Mouse (Mus musculus) spleen, adult 2 months (tissue): ENCODE results near the gene Pitpna. TPM values are rescaled to one million over a fixed set of nuclear protein-coding genes. Genes with fewer than 3 reads are reported as not detected.

ENCODE experiments used
- DNase-seq, 2 experiments: peaks; one replicate each; pipeline versions ENCODE4 v3.0.0 to v3.0.0-alpha.2; 2012 to 2021; ENCODE audit warnings: low spot score in 2 of 2, low read depth in 1 of 2
- H3K27ac ChIP-seq: fragments of 200-500 bp; 2 replicates; pipeline ENCODE4 v1.5.1; 2012; ENCODE audit warnings: low read length, inconsistent platforms; ENCODE audit not compliant: insufficient read depth
- H3K27me3 ChIP-seq: fragments of 200-500 bp; 2 replicates; pipeline ENCODE4 v1.6.1; 2012; ENCODE audit warnings: mild to moderate bottlenecking, moderate library complexity, low read length, inconsistent platforms; ENCODE audit not compliant: control insufficient read depth, insufficient read depth
- H3K36me3 ChIP-seq: fragments of 200-500 bp; 2 replicates; pipeline ENCODE4 v1.6.1; 2012; ENCODE audit warnings: mild to moderate bottlenecking, low read length, inconsistent platforms; ENCODE audit not compliant: control insufficient read depth, insufficient read depth
- H3K4me1 ChIP-seq: fragments of 200-500 bp; 2 replicates; pipeline ENCODE4 v1.6.1; 2011; ENCODE audit warnings: inconsistent platforms; ENCODE audit not compliant: control insufficient read depth, insufficient read depth, insufficient read length
- H3K4me3 ChIP-seq: fragments of 200-500 bp; 2 replicates; pipeline ENCODE4 v1.5.1; 2011; ENCODE audit warnings: mild to moderate bottlenecking, inconsistent platforms; ENCODE audit not compliant: insufficient read depth, insufficient read length; ENCODE audit errors: extremely low read depth
- CTCF ChIP-seq: fragments of 200-500 bp; IDR thresholded peaks from 2 replicates; pipeline ENCODE4 v1.5.1; 2011; ENCODE audit warnings: mild to moderate bottlenecking, inconsistent platforms; ENCODE audit not compliant: insufficient read depth, insufficient read length, insufficient replicate concordance; ENCODE audit errors: extremely low read depth
- POLR2A ChIP-seq: fragments of 200-500 bp; IDR thresholded peaks from 2 replicates; pipeline ENCODE4 v1.6.1; 2011; ENCODE audit warnings: low read depth, low read length, inconsistent platforms
- WGBS: fragments of 180-500 bp; shearing (Covaris S2); methylation state at CpG from one replicate; pipeline ENCODE4 v1.1.7; 2018; 5-methylcytosine and 5-hydroxymethylcytosine counted together
- polyA plus RNA-seq: library from polyadenylated mRNA; depleted of rRNA; stranded (reverse); fragments of >200 nt; gene quantifications from 2 replicates; pipeline ENCODE4 v1.2.3, GENCODE M21; 2012

Pitpna gene
- polyA plus RNA-seq, 1 experiment, result 51.7 TPM

DNA sequence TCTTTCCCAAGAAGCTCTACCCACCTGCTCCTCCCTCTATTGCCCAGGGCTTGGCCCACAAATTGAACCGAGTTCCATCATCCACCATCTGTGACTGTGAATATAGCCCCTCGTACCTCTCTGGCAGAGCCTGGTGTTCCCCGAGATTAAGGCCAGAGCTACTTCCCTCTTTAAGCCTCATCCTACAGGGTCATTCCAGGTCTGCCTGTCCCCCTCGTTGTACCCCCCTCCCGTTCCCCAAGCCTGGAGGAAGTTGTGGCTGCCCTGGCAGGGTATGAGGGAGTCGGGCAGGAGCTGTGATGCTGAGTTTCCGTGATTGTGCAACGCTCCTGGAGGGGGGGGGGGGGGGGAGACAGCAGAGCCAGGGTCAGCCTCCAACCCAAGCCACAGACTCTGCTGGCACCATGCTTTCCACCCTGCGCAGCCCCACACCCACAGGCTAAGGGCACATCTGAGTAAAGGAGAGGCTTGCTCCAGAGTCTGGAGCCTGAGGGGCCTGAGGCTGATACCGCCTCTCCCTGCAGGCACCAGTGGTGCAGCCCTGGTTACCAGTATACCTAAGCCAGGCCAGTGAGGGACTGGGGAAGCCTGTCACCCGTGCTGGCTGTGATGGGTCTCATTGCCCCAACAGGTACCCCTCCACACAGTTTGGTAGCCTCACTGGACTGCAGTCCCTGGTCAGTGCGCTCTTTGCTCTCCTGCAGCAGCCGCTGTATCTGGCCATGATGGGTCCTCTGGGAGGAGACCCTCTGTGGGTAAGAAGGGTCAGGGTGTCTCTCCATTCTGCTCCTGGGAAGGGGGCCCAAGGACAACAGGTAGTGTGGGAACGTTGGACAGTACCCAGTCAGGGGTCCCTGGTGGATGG, 16.5 kb upstream of the Pitpna start:
- H3K36me3 ChIP-seq, result peaks cover 25% of the 10 kb centered on the region
- no peak for DNase-seq
- H3K4me1 ChIP-seq, result peaks cover 18% of the 10 kb centered on the region; the same call in 1 of the 2 replicates
- no peak for TF ChIP-seq CTCF
- TF ChIP-seq POLR2A, result no peak
- H3K27me3 ChIP-seq, result no peaks in the 10 kb centered on the region
- no peak overlapping the region for H3K4me3 ChIP-seq
- 39% methylated on average over 14 of the region's 14 CpGs for WGBS
- peak overlapping the region; percentile 53 for H3K27ac ChIP-seq

DNA sequence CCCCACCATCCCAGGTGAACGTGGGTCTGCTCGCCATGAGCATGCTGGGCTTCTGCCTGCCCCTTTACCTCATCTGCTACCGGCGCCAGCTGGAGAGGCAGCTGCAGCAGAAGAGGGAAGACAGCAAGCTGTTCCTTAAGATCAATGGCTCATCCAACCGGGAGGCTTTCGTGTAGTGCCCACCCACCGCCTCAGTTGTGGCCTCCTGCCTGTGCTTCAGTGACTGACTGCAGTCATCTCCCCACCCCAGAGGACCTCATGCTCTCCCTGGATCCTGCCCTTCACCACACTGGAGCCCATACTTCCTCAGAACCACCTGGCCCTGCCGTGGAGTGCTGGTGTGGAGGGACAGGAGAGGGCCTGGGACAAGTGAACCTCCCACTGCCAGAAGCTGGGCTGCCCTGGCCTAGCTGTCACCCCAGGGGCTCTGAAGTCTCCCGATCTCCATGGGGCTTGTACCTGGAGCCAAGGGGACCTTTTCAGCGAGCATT, 15.6 kb upstream of the Pitpna start:
- Histone ChIP-seq H3K27me3 (no peaks in the 10 kb centered on the region), H3K4me1 (peaks cover 18% of the 10 kb centered on the region; the same call in 1 of the 2 replicates), H3K4me3 (no peak overlapping the region), H3K27ac (peak overlapping the region; percentile 76), H3K36me3 (peaks cover 16% of the 10 kb centered on the region)
- TF ChIP-seq POLR2A, result no peak
- no peak for TF ChIP-seq CTCF
- WGBS, result 36% methylated on average over 10 of the region's 10 CpGs
- no peak for DNase-seq

DNA sequence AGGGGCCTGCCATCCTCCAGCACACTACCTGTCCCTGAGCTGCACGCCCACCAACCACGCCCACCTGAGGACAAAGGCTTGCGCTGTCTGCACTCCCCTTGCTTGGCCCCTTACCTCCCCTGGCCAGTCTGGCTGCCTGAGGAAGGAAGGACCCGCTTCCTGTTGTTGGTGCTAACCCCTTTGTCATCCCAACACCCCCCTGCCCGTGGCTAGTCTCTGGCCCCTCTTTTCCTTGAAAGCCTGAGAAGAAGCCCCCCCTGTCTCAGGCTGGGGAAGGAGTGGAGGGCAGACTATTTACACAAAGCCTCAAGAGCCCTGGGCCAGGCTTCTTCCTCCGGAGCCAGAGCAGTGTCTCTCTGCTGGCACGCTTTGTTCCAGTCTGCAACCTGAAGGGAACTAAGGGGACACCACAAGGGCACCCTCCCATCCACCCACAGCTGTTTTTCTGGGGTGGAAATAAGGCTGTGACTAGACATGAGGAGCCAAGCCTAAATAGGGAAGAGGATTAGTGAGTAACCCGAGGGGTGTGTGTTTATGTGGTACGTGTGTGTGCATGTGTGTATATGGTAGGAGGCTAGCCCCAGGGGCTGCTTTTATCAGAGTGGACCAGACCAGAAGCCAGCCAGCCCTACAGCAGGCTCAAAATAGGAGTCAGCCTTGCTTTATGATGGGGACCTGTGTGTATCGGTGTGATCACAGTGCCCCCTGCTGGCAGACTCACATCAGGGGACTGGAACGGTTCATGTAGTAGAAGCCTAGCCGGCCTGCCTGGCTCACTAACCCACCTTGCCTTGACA, 14.8 kb upstream of the Pitpna start:
- Histone ChIP-seq H3K4me3 (no peak overlapping the region), H3K36me3 (peaks cover 13% of the 10 kb centered on the region), H3K27me3 (no peaks in the 10 kb centered on the region), H3K4me1 (peaks cover 18% of the 10 kb centered on the region; the same call in 1 of the 2 replicates), H3K27ac (peak overlapping the region; percentile 76)
- TF ChIP-seq POLR2A (no peak), CTCF (peak; percentile 90; the same call in 1 of the 2 replicates)
- peak; percentile 83 to 90 for DNase-seq
- 12% methylated on average over 12 of the region's 12 CpGs for WGBS

DNA sequence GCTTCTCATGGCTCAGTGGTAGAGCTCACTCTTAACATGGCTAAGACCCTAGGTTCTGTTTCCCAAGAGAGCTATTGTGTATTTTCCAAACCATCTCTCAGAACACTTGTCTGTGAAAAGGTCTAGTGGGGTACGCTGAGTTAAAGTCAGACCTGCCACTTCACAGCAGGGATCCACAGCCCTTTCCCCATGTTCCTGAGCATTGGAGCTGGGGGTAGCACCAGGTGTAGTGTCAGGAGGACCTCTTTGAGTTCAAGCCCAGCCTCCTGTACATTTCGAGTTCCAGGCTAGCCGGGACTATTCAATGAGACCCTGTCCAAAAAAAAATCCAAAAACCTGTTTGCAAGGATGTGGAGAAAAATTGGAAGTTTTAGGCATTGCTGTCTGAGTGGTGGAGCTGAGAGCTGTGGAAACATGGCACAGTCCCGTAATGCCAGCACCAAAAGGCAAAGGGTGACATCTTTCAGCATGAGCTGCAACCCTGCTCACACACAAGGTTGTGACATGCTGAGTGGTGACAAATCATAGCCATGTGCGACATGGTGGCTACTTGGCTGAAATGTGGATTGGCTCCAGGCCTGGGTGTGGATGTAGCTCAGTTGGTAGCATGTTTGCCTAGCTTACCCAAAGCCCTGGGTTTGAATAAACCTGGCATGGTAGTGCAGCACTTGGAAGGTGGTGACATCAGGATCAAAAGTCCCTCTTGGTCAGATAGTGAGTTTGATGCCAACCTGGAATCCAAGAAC, 13.3 kb upstream of the Pitpna start:
- Histone ChIP-seq H3K4me1 (peaks cover 18% of the 10 kb centered on the region; the same call in 1 of the 2 replicates), H3K27me3 (no peaks in the 10 kb centered on the region), H3K4me3 (no peak overlapping the region), H3K27ac (no peak overlapping the region), H3K36me3 (peaks cover 6% of the 10 kb centered on the region; the same call in 1 of the 2 replicates)
- TF ChIP-seq CTCF, result no peak
- no peak for TF ChIP-seq POLR2A
- DNase-seq, result no peak
- 93% methylated on average over 5 of the region's 5 CpGs for WGBS

DNA sequence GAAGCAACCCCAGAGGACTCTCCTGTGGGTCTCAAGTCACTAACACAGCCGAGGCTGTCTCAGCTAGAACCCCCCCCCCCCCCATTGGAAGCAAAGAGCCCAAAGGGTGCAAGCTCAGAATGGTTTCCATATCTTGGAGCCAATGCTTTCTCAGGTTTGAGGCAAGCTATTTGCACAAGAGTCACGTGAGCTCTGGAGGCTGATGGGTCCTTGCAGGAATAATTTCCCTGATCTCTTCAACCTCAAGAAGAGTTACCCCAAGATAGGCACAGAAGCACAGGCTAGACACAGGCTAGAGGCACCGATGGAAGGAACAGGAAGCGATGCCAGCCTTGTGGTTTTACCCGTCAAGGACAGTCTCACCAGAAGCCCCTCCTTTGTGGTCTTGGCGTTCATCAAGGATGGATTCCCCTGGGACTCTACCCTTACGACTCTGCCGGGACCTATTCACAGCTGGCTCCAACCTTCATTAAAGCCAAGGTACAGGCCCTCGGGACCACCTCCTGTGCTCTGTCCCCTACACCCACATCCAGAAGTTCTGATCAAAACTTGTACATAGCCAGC, 12.3 kb upstream of the Pitpna start:
- Histone ChIP-seq H3K4me1 (peaks cover 18% of the 10 kb centered on the region; the same call in 1 of the 2 replicates), H3K36me3 (0 out of 2 replicates have a peak, but pooled peaks cover 3% of the 10 kb centered on the region), H3K4me3 (no peak overlapping the region), H3K27me3 (no peaks in the 10 kb centered on the region), H3K27ac (no peak overlapping the region)
- no peak for TF ChIP-seq POLR2A
- no peak for TF ChIP-seq CTCF
- peak in 1 of 2 experiments; percentile 36 for DNase-seq
- 14% methylated on average over 9 of the region's 9 CpGs for WGBS

DNA sequence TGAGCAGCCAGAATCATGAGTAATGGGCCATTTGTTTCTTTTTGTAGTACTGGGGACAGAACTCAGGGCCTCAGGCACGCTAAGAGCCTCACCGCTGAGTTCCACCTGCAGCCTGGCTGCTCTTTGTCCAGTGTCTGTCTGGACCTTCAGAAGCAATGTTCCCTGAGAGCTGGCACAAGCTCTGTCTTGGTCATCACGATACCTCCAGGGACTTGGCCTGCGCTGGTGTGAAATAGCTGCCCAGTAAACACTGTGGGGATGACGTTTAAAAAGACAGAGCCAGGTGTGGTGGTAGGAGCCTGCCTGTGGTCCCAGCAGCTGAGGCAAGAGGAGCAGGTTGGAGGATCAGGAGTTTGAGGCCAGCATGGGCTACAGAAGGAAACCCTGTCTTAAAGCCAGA, 9.3 kb upstream of the Pitpna start:
- TF ChIP-seq CTCF (no peak), POLR2A (no peak)
- WGBS, result 91% methylated on average over 5 of the region's 5 CpGs

More for the DNA sequence above, 9.3 kb upstream of the Pitpna start:
- no peak overlapping the region for H3K27ac ChIP-seq
- H3K4me1 ChIP-seq, result peaks cover 6% of the 10 kb centered on the region; the same call in 1 of the 2 replicates
- no peaks in the 10 kb centered on the region for H3K36me3 ChIP-seq
- DNase-seq, result no peak
- no peak overlapping the region for H3K4me3 ChIP-seq
- H3K27me3 ChIP-seq, result no peaks in the 10 kb centered on the region
